Mouse (Mus musculus) layer of hippocampus, adult 9-11 months (tissue): ENCODE measurements at regions not wholly inside any gene's neighbourhood (a gene's known extent, or its start where the extent isn't known, plus 50 kb on each side); places are given as distances from the start of the nearest gene placed in this dataset.

Source experiments
- DNase-seq: peaks from one replicate; pipeline ENCODE4 v3.0.0; 2022

DNA sequence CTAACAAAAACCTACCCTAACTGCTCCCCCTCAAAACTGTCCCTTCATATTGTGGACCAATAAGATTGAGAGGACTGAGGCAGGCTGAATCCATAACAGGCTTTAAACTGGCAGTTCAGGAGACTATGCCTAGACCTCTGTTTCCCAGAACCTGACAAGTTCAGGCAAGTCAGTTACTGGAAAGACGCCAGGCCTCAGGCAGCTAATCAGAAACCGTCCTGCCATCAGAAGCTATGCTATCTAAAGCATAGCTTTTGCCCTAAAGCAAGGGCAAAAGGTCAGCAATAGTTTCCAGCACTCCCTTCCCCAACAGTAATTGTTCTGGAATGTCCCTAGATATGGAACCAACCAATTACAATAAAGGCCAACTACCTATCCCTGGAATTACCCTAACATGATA, 273.0 kb downstream of the Bche start:
- DNase-seq, result no peak

DNA sequence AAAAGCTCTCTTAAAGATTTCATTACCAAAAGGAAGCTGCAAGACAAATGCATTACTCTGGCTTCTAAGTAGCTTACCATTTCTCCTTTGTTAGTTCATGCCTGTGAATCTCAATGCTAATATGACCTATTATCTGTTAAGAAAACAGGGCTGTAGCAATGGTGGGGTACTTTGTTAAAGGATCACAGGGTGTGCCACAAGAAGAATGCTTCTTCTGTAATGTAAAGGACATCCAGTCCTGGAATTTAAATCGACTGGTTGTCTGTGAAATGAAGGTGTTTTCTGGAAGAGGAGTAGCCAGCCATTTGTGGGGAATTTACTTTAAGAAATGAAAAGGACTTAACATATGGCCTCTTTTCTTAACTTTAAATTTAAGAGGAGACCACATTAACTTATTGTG, 273.9 kb downstream of the Bche start:
- DNase-seq, result no peak

DNA sequence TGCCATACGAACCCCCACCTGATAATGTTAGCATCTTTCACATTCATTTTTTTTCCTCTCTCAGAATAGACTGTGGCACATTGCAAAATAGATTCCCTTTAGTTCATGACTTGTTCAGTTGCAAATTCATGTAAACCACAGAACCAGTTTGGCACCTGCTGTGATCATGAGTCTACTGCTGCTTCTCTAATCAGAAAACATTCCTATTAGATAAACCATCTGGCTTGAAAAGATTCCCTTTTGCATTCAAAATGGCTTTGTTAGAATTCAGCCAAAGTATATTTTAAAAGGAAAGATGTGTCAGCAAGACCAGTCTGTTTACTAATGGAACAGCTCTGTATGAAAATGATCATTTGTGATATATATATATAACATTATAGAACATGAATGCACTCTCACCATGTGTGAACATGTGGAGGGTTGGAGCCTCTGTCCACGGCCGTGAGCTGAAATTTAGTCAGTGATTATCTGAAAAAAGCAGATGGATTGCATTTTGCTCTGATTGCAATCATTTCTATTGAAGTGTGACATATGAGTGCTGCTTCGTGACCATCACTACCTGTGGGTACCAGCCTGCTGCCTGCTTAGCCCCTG, 298.2 kb downstream of the Bche start:
- DNase-seq, result peak; percentile 79

DNA sequence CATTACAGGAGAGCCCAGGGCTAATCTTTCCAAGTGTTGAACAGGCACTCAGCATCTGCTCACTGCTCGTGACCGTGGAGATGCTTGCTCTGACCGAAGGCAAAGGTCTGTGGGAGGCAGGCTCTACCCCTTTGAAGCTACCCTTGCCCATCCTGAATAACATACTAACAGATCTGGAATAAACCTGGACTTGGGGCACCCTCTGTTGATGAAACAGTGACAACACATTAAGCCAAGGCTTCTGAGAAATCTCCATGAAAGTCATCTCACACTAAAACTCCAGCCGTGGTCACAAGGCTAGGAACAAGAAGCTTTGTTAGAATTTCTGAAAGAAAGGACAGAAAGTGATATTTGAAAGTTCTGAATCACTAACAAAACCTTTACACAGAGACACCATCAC, 306.8 kb downstream of the Bche start:
- peak; percentile 15 for DNase-seq

DNA sequence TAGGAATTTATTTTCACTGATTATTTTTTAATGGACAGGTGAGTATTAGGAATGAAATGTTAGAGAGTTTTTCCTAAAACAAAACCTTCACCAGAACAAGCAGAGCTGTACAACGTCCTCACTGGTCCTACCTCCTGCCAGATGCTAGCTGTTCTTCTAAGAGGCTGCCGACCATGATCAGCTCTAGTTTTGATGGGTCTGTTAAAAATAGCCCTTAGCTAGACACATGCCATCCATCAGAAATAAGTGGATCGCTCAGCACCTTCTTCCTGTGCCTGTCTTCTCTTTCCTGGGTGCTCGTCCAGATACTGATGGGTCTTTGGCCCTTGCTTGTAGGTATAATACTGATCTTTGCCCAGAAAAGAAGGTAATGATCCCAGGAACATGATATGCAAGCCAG, 312.4 kb downstream of the Bche start:
- no peak for DNase-seq

DNA sequence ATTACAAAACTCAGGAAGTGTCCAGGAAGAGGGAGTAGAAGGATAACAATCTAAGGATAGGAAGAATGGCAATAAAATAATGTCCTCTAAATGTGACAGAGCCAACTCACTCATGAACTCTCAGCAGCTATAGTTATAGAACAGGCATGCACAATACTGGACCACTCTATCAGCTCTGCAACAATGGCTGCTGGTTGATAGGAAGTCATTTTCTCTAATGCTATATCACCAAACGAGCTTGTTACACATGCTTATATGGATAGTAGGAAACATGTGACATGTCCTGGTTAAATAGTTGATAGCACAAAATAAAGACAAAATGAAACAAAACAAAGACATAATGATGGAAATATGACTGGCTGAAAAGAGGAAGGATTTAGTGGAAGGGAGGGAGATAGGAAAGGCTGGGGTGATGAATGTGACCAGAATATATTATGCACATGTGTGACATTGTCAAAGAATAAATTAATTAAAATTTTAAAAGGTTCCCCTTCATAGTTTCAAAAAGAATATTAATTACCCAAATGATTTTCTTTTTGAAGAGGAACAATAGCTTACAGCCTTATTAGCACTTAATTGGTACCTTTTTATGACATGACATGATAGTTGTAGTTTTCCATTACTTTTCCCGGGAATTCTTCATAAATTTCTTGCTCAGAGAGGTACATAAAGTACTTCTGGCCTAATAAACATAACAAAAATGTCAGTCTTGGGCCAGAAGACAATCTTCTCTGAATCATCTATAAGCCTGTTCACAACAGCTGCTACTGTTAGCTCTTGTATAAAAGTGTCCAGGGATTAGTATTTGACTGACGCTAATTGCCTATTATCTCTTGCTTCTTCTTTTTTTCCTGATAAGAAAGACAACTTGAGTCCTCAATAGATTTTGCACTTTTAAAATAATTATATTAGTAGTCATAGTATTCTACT, 318.2 kb downstream of the Bche start:
- DNase-seq, result no peak

DNA sequence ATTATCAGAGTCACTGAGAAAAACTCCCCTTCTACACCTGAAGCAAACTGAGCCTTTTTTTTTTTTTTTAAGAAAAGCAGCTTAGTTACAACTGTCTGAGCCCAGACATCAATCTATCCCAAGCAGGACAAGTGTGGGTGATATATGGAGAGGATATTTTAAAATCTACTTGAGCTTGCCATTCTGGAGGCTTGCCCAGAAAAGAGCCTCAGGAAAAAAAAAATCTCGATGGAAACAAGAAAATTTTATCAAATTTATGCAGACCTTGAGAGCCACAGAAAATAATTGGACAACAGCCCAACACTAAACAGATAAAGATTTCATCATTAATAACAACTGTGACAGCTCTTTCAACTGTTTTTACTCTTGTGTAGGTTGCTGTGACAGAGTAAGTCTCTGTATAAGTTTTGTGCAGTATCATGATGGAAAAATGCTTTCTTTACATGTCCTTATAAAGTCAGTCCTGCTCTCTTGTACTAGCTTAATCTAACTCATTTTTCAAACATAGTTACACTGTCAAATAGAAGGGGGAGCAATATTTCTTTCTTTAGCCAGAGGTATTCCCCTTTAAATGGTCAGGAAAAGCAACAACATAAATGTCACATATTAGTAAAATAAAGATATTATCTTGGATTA, 297.4 kb upstream of the Slitrk3 start:
- no peak for DNase-seq

DNA sequence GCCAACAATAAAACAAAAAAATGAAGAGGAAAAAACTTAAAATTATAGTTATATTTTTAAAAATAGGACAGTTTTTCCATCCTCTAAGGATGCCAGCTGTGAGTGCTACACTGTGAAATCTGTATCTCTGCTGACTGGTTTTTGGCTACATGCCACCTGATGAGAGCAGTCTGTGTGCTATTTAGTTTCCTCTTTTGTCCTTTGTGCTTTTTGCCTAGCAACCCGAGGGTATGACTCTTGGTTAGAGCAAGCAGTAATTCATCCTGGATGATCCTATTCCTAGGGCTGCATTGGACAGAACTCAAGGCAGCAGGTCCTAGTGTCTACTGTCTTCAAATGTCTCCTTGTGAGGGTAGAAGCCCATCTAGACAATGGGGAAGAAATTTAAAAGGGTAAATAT, 285.6 kb upstream of the Slitrk3 start:
- DNase-seq, result peak; percentile 90

DNA sequence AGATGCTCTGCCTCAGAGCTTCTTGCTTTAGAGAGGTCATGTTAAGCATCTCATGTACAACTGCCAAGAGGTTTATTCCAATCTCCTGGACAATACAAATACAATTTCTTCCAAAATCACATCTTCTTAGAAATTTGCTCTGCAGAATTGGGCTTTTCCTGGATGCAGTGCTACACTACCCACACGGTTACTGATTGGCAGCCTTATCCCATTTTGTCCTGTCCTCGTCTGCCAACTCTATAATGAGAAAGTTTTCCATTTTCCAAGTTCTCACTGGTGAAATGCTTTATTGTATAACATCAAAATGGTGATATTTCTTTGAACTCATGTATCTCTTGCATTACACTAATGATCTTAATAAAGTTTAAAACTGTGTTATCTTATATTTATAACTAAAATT, 282.1 kb upstream of the Slitrk3 start:
- no peak for DNase-seq

DNA sequence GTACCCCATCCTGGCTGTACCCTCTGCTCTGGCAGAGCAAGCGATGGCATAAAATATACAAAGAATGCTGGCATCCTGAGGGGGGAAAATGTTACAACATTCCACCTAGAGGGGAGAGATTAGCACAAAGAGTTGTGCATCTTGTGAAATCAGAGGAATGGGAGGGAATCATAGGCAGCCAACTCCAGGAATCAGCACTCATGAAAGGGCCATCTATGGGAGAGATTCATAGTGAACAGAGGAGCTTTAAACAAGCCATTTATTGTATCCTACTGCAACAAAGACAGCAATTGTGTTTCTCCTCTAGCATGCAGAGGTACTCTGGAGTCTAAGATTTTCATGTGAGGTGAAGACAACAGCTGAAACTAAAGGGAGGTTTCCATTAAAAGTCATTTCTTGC, 265.6 kb upstream of the Slitrk3 start:
- DNase-seq, result peak; percentile 19
